Mouse (Mus musculus): ENCODE data around the gene Spg7.
"Not testable (repeated sequence)": the region's sequence is repeated elsewhere in the genome, so short reads cannot be mapped to it uniquely, and the experiment has no call there.

Spg7 gene

DNA sequence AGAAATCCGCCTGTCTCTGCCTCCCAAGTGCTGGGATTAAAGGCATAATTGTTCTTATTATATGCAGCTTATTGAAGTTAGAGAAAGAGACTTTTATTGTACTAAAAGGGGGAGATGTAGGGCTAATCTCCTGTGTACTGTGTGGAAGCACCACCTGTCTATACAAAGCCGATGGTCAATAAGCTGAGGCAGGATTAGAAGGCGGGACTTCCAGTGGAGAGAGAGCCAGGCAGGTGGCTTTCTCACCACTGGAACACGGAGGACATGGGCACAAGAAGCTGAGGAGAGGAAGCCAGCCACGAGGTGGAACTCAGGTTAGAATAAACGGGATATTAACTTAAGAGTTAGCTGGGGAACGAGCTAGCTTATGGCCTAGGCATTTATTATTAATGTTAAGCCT lies at the start of gene Spg7:
Gene Spg7 (plus strand): TSS at position 222 of the 400 bp plus-strand sequence.
- DNase-seq (ENCODE audit: low spot score in 2 of 2) = no peak

DNA sequence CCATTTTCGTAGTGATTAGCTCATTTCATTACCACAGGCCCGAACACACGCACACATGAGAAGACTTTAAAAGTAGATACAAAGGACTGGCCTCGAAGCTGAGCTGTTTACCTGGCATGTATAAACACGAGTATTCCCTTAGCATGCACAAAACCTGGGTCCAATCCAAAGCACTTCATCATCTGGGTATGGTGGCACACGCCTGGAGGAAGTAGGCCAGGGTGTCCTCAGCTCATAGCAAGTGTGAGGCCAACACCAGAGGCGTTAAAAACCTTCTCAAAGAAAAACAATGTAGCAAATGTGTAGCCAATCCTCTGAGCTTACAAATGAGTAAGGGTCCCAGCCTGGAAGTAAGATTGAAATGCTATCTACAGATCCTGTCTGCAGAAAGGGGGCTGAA lies 48.3 kb upstream of the Spg7 start:
- DNase-seq (ENCODE audit: low spot score in 2 of 2) = no peak

DNA sequence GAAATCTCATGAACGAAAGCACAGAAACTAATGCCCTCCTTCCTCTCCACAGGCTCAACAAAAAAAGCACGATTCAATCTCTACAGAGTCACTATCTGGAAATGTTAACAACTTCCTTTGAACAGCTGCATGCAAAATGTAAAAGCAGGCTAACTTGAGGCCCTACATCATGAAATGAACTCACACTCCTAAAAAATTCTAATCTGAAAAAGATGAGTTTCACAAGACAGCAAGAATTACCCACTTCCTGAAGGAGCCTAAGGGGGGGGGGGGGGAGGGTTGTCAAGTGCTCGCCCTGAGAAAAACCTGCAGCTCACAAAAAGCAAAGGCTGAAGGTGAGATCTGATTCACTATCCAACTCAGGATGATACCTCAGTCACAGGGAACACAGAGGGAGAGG lies 47.7 kb upstream of the Spg7 start:
- DNase-seq (ENCODE audit: low spot score in 2 of 2) = no peak

DNA sequence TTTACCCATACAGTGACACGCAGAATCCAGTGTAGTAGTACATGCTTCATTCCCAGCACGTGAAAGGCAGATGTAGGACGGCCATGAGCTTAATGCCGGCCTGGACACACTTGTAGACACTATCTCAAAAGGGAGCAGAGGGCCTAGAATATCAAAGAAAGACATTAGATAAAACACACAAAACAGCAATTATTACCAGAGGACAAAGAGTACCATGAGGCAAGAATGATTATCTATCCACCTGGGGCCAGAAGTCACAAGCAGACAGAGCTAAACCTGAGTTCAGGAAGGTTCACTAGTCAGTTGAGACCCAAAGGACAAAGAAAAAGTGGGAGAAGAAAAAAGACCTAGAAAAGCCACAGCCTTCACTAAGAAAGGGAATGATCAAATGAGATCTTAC lies 45.6 kb upstream of the Spg7 start:
- no peak for DNase-seq (ENCODE audit: low spot score in 2 of 2)

DNA sequence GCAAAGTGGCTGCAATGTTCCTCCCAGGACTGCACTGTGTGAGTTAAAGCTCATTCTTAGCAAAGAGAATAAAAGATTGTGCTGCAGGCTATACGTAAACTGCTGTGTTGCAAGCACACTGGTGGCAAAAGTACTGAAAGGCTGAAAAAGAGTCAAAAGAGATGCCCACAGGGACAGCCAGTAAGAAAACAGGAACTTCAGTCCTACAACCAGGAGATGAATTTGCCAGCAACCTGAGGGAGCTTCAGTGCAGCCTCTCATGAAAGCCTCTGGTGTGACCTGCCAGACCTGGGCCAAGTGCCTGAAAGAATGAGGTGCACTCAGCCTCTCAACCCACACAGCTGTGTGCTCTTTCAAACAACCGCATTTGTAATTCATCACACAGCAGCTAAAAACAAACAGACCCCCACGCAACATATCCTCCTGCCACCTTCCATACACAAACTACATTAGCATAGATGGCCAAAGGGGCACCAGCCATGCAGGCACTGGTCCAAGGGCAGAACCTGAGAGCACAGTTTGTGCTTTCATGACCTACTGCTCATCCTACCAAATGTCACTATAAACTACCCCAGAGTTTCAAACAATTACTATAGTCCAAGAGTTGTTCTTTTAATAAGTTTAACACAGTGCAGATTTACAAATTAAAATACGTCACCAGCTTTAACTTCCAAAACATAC lies 44.1 kb upstream of the Spg7 start:
- DNase-seq (ENCODE audit: low spot score in 2 of 2) = no peak

DNA sequence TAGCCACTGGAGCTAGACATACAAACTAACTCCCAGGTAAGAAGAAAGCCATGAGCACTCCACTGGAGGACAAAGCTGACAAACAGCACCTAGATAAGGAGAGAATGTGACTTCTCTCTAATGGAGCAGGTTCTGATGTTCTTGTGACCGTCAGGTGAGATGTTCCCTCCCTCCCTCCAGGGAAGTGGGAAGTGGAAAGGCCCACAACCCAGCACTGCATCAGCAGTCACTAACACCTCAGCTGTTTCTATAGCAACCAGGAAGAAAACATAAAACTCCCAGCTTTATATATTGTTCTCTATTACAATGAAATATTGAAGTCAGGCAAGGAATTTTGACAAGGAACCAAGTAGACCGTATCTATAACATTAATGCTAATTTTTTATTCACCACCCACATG lies 42.7 kb upstream of the Spg7 start:
- no peak for DNase-seq (ENCODE audit: low spot score in 2 of 2)

DNA sequence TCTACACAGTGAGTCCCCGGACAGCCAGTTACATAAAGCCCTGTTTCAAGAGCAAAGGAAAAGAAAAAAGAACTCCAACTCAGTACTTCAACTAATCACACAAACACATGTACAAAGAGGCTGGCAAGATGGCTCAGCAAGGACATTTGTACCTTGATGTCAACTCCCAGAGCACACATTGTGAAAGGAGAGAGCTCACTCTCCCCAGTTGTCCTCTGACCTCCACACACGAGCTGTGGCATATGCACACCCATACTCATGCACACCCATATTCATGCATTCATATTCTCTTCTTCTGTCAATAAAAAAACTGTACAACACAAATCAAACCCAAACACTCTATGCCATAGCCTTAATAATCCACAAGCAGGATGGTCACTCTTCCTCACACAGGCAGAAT lies 41.9 kb upstream of the Spg7 start:
- DNase-seq (ENCODE audit: low spot score in 2 of 2) = no peak

DNA sequence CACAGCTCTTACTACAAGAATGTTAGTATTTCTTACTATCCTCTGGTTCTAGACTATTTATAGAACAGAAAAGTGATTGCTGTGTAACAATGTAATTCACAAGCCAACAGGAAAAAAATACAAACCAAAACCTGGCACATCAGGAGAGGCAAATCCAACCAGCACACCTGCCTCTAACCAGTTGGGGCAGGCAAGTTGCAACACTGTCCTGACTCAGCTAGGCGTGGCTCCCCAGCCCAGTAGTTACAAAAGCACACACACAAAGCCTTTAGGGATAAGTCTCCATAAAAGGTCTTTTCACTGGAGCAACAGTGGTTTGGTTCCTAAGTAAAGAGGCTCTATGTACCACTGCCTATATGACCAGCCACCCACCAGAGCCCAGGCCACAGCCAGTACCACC lies 41.5 kb upstream of the Spg7 start:
- DNase-seq (ENCODE audit: low spot score in 2 of 2) = no peak

DNA sequence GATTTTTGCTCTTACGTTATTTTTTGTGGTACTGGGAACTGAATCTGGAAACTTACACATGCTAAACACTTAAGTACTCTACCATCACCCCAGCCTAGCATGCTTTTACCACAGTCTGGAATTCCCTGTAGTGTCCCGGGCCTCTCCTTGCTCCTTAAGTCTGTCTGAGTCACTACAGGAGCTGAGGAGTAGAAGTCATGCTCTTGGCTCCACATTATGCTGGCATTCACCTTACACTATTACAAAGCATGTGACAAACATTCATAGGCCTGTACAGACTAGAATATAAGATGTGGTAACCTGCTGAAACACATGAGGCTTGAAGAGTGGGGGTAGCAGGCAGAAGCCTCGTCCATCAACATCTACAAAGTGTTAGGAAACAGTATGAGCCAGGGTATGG lies 40.0 kb upstream of the Spg7 start:
- no peak for DNase-seq (ENCODE audit: low spot score in 2 of 2)

DNA sequence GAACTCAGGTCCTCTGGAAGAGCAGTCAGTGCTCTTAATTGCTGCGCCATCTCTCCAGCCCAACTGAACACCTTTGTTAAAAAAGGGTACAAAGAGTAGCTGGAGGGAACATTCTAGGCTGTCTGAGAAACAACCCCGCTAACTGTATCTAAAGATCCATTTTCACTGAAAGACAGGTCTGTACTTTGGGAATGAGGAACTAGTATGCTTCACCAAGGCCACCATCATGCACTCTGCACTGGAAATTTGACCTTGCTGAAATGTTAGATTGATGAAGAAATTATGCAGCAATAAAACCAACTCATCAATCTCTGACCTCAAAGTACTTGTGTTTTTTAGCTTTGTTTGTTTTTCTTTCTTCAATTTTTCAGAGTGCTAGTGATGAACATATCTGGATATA lies 38.5 kb upstream of the Spg7 start:
- DNase-seq (ENCODE audit: low spot score in 2 of 2) = no peak

DNA sequence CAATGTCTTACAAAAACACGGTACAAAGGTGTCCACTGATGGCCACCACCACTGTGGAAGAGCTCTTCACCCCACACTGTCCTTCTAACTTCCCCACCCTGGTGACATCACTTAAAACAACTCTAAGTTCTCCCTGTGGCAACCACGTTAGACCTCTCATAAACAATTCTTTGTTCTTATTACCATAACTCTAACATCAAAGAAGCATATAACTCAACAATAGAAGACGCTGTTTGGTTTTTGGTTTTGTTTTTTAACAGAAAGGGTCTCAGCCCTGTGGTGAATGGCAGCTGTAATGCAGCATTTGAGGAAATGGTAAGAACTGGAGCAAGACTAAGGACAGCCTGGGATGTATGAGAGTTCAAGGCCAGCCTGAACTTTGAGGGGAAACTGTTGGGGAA lies 36.8 kb upstream of the Spg7 start:
- no peak for DNase-seq (ENCODE audit: low spot score in 2 of 2)

DNA sequence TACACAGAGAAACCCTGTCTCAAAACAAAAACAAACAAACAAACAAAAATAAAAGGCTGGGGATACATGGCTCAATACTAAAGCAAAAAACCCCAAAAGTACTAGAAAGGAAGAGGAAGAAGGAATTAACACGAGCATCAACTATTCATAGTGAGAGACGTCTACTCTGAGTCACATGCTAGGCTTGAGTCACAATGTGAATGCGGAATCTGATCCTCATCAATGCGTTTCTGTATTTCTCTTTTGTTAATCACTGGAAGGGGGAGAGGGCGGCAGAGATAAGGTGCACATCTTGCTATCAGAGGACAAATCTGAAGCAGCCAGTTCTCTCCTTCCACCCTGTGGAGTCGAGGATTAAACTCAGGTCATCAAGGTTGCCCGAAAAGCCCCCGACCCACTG lies 35.0 kb upstream of the Spg7 start:
- DNase-seq (ENCODE audit: low spot score in 2 of 2) = no peak

DNA sequence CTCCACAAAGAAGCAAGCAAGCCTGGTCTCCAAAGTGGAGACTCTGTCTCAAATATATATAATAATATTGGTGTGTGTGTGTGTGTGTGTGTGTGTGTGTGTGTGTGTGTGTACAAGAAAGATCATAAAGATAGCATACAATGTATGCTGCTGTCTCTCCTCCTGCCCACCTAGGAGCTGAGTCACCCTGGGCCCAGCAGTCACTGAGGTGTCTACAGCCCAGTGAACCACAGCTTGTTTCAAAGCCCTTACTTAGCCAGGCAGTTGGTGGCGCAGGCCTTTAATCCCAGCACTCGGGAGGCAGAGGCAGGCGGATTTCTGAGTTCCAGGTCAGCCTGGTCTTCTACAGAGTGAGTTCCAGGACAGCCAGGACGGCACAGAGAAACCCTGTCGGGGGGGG lies 32.7 kb upstream of the Spg7 start:
- DNase-seq (ENCODE audit: low spot score in 2 of 2) = not testable (repeated sequence)

DNA sequence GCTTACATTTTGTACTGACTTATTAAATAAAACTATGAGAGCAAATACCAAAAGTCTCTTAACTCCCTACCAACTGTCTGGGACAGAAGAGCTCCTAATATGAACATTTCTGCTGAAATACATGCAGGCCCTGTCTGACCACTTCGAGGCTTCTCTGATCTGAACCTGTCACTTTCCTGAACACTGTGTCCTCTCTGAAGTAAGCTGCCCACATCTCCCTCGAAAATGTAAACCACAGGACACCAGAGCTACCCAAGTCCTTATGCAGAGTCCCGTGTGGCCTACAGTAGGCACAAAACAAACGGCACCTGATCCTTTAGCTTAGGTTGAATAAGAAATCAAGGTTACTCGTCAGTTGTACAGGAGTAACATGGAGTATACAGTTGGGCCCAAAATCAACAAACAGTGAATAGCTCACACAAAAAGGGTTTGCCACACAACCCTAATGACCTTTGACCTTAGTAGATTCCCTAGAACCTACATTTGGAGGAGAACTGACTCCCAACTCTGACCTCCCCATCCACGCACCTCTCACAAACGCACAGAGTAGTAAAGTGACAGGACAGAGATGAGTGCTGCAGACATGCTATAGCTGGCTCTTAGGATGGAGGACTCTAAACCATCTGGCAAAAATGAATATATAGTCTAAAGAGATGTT lies 31.3 kb upstream of the Spg7 start:
- no peak for DNase-seq (ENCODE audit: low spot score in 2 of 2)

DNA sequence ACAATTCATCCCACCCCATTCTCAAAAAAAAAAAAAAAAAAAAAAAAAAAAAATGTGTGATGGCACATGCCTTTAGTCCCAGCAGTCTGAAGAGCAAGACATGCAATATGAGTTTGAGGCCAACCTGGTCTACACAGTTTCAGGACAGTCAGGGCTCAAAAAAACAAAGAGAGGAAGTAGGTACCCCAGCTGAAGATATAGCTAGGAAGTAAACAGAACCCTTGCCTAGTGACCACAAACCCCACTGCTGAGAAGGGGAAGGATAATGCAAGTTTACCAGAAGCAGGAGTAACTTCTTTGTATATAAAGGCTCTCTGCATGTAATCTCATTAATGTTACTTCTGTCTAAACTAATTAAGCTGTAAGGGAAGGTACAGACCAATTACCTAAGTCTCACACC lies 30.0 kb upstream of the Spg7 start:
- no peak for DNase-seq (ENCODE audit: low spot score in 2 of 2)

DNA sequence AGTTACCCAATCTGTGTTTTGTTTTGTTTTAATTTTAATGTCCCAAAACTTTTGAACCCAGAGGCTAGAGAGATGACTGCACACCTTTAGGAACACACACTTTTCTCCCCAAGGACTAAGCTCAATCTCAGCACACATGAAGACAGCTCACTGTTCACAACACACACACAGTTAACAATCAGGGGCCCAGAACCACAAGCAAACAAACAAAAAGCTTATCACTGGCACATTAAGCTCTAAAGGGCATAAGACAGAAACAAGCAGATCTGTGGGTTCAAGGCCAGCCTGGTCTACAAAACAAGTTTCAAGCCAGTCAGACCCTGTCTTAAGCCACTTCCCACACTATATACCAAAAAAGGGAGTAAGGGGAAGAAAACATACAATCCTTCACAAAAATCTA lies 29.3 kb upstream of the Spg7 start:
- no peak for DNase-seq (ENCODE audit: low spot score in 2 of 2)

DNA sequence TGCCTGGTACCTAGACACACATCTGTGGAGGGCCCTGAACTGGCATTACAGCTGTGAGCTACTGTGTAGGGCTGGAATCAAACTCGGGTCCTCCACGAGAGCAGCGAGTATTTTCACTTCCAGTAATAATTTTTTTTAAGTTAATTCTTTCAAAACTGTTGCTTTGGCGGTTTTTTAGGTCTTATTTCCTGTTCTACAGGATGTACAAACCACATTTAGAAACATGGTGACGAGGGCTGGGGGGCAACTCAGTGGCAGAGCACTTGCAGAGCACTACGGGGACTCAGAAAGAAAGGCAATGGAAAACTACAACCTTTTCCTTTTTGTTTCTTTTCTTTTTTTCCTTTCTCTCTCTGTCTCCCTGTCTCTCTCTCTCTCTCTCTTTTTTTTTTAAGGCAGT lies 28.6 kb upstream of the Spg7 start:
- no peak for DNase-seq (ENCODE audit: low spot score in 2 of 2)

DNA sequence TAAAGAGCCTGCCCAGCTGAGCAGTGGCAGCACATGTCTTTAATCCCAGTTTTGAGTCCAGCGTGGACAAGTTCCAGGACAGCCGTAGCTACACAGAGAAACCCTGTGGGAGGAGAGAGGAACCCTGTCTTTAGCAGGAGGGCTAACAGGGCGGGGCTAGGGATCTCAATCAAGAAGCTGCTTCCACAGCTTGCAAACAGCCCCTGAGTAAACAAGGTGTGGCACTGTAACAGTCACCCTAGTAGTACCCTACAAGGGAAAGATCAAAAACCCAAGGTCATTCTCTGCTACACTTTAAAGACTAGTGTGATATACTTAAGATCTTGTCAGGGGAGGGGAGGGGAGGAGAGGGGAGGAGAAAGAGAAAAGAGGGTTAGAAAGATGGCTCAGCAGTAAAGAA lies 25.8 kb upstream of the Spg7 start:
- DNase-seq (ENCODE audit: low spot score in 2 of 2) = no peak

DNA sequence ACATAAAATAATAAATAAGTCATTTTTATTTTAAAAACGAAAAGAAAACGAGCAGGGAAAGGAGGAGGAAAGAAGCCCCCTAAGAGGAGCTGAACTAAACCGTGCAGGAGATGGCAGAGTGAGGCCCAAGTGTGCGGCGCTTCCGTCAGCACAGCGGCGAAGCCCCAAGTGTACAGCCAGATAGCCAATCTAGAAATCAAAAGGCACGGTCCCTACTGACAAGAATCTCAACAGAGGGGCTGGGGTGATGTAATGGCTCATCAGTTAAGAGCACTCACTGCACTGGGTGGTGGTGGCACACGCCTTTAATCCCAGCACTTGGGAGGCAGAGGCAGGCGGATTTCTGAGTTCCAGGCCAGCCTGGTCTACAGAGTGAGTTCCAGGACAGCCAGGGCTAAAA lies 25.3 kb upstream of the Spg7 start:
- DNase-seq (ENCODE audit: low spot score in 2 of 2) = no peak

DNA sequence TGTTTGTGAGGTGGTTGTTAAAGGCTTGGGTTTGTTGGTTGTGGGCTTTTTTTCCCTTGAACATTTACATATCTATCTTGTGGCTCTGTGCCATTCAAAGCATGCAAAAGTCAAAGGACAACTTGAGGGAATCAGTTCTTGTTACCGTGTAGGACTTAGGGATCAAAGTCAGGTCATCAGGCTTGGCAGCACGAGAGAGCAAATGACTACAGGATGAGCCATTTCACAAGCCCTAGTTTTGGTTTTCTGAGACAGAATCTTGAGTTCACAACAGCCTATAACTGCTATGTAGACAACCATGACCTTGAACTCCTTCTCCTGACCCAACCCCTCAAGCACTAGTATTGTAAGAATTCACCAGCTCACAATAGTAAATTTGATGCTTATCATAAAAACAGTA lies 24.4 kb upstream of the Spg7 start:
- DNase-seq (ENCODE audit: low spot score in 2 of 2) = no peak

DNA sequence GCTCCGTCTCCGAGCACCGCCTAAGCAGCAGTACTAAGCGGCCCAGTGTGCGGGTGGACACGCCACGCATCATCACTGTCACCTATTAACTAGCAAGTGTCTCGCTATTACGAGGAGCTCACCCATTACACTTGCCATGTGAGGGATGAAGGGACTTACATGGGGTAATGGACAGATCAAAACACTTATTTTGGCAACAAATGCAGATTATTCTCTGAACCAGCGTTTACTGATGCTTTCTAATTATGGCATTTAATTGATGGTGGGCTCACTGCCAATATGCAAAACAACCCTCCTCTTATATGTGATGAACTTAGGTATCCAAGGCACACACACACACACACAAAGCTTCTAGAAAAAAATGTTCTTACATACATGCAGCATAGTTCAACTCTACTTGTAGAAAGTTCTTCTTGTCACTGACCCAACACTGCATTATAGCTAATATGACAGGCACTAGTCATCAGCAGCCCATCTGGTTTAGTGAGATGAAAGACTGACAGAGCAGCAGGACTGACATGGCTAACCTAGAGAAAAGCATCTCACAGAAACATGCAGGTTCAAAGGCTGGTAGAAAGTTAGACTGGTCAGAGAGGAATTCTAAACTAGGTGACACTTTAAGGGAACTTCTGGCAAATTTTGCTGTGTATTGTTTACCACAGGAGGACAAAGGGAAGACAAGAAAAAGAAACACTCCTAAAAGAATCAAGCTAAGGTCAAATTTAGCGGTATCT lies 23.2 kb upstream of the Spg7 start:
- DNase-seq (ENCODE audit: low spot score in 2 of 2) = no peak

DNA sequence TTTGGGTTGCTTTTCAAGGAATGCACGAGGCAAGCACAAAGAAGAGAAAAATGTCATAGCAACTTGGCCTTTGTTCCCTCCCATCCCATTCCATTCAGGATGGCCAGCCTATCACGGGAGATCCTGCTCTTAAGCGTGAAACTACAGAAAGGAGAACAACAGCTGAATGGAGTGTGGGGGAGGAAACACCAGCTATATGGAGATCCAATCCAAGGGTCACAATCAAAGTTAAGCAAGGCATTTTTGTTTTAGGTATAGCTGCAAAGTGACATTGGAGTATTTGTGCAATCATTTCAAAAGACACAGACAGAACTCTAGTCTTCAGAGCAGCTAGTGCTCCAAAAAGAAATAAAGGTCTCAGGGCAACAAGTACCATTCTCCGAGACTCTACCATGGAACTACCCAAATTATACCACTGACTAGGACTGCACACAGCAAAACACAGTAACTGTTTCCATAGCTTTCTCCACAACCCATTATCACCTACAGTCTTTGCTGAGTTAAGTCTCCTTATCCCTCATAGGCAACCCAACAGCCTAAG lies 22.6 kb upstream of the Spg7 start:
- no peak for DNase-seq (ENCODE audit: low spot score in 2 of 2)
